Mouse (Mus musculus) ES-E14 (cell line): ENCODE results near the gene Cfap99. TPM values are rescaled to one million over a fixed set of nuclear protein-coding genes. Genes with fewer than 3 reads are reported as not detected.

Source experiments
- DNase-seq: peaks from one replicate; pipeline ENCODE4 v3.0.0-alpha.2; 2013; ENCODE audit warnings: low read depth, low spot score
- H3K27ac ChIP-seq: 2 replicates; pipeline ENCODE4 v1.5.1; 2012; ENCODE audit warnings: low read depth, mild to moderate bottlenecking, low read length, moderate library complexity, mixed read lengths; ENCODE audit not compliant: poor library complexity, insufficient read depth, severe bottlenecking
- H3K36me3 ChIP-seq: 2 replicates; pipeline ENCODE4 v1.6.1; 2012; ENCODE audit warnings: mild to moderate bottlenecking, low read length, moderate library complexity, mixed read lengths; ENCODE audit not compliant: control insufficient read depth, poor library complexity, insufficient read depth, severe bottlenecking
- H3K4me1 ChIP-seq, 2 experiments: fragments of 150-350 bp in 1 of 2; sonication (generic) in 1 of 2; 2 replicates each; pipeline ENCODE4 v1.6.1; 2012; ENCODE audit warnings: low read length in 2 of 2, mild to moderate bottlenecking in 1 of 2, mixed read lengths in 1 of 2; ENCODE audit not compliant: control insufficient read depth in 2 of 2, insufficient read depth in 2 of 2, poor library complexity in 1 of 2
- H3K4me3 ChIP-seq, 2 experiments: fragments of 150-350 bp in 1 of 2; sonication (generic) in 1 of 2; 2 replicates each; pipeline ENCODE4 v1.5.1; 2012; ENCODE audit warnings: low read length in 2 of 2, low read depth in 1 of 2, mild to moderate bottlenecking in 1 of 2, mixed read lengths in 1 of 2; ENCODE audit not compliant: insufficient read depth in 1 of 2, poor library complexity in 1 of 2, severe bottlenecking in 1 of 2
- H3K9ac ChIP-seq: 2 replicates; pipeline ENCODE4 v1.6.1; 2012; ENCODE audit warnings: low read depth, mild to moderate bottlenecking, low read length, mixed read lengths; ENCODE audit not compliant: poor library complexity, insufficient read depth, severe bottlenecking
- H3K9me3 ChIP-seq: fragments of 150-350 bp; sonication (generic); 2 replicates; pipeline ENCODE4 v1.6.1; 2012; ENCODE audit warnings: low read depth, mild to moderate bottlenecking, low read length; ENCODE audit not compliant: control insufficient read depth, insufficient read depth
- CHD2 ChIP-seq: IDR thresholded peaks from 2 replicates; pipeline ENCODE4 v1.6.1; 2014; ENCODE audit warnings: mild to moderate bottlenecking, low read depth, low read length, inconsistent platforms
- HCFC1 ChIP-seq: IDR thresholded peaks from 2 replicates; pipeline ENCODE4 v1.6.1; 2012; ENCODE audit warnings: low read length, inconsistent platforms, borderline replicate concordance; ENCODE audit not compliant: insufficient read depth
- MAFK ChIP-seq: IDR thresholded peaks from 2 replicates; pipeline ENCODE4 v1.6.1; 2014; ENCODE audit warnings: mild to moderate bottlenecking, low read depth, low read length, inconsistent platforms; ENCODE audit not compliant: insufficient read depth
- ZC3H11A ChIP-seq: IDR thresholded peaks from 2 replicates; pipeline ENCODE4 v1.6.1; 2012; ENCODE audit warnings: low read depth, mild to moderate bottlenecking, inconsistent platforms, low read length, borderline replicate concordance
- ZNF384 ChIP-seq: IDR thresholded peaks from 2 replicates; pipeline ENCODE4 v1.6.1; 2012; ENCODE audit warnings: low read depth, low read length, inconsistent platforms
- in situ Hi-C, 2 experiments: fragments of 600-800 bp; cut with MboI; formaldehyde crosslinking; loops; one replicate each; pipeline ENCODE4 v1.15.1; 2025; ENCODE audit warnings: low sequenced_read_pairs in 2 of 2, inconsistent platforms in 1 of 2; ENCODE audit not compliant: unreplicated experiment in 2 of 2
- total RNA-seq: library from RNA; depleted of rRNA; stranded (reverse); fragments of 300-350 nt; gene quantifications from 2 replicates; pipeline ENCODE4 v1.2.3, GENCODE M21; 2012

Cfap99 gene
- total RNA-seq, 1 experiment = 0.22 TPM

- no peak overlapping the region for H3K4me3 ChIP-seq
- H3K36me3 ChIP-seq = peaks cover 50% of the 10 kb centered on the region
- no peak overlapping the region for H3K9ac ChIP-seq
- no peak for TF ChIP-seq CHD2
- no peak overlapping the region for H3K27ac ChIP-seq
- DNase-seq = no peak
- H3K9me3 ChIP-seq = no peaks in the 10 kb centered on the region
- in situ Hi-C loops = no loop called here
- H3K4me1 ChIP-seq = no peaks in the 10 kb centered on the region
These were observed 63.8 kb downstream of the Cfap99 start for GRCm38 (mm10) chr5:34352084-34352631.

GRCm38 (mm10) chr5:34360261-34360660, 71.9 kb downstream of the Cfap99 start:
- Histone ChIP-seq H3K4me1 (no peaks in the 10 kb centered on the region), H3K9me3 (no peaks in the 10 kb centered on the region), H3K9ac (no peak overlapping the region), H3K4me3 (no peak overlapping the region), H3K36me3 (peaks cover 4% of the 10 kb centered on the region), H3K27ac (no peak overlapping the region)
- DNase-seq = no peak
- in situ Hi-C loops = no loop called here
- TF ChIP-seq HCFC1 = no peak
- TF ChIP-seq ZNF384 = no peak
- no peak for TF ChIP-seq MAFK
- TF ChIP-seq ZC3H11A = no peak
- TF ChIP-seq CHD2 = no peak

GRCm38 (mm10) chr5:34363115-34363514, 74.7 kb downstream of the Cfap99 start:
- TF ChIP-seq HCFC1 = no peak
- peak; percentile 85 for TF ChIP-seq ZNF384
- TF ChIP-seq MAFK = no peak
- H3K27ac ChIP-seq = no peak overlapping the region
- DNase-seq = no peak
- H3K36me3 ChIP-seq = peaks cover 2% of the 10 kb centered on the region; the same call in 1 of the 2 replicates
- H3K4me1 ChIP-seq = no peaks in the 10 kb centered on the region
- in situ Hi-C loops = no loop called here
- no peak overlapping the region for H3K9ac ChIP-seq
- no peaks in the 10 kb centered on the region for H3K9me3 ChIP-seq
- no peak overlapping the region for H3K4me3 ChIP-seq

GRCm38 (mm10) chr5:34368551-34369290, 80.3 kb downstream of the Cfap99 start:
- no peaks in the 10 kb centered on the region for H3K36me3 ChIP-seq
- peak overlapping the region; percentile 62 to 70 for H3K4me3 ChIP-seq
- no peaks in the 10 kb centered on the region for H3K9me3 ChIP-seq
- DNase-seq = peak; percentile 26
- H3K9ac ChIP-seq = peak overlapping the region; percentile 62; the same call in 1 of the 2 replicates
- TF ChIP-seq HCFC1 (no peak), MAFK (no peak), ZC3H11A (no peak), ZNF384 (no peak), CHD2 (no peak)
- no peaks in the 10 kb centered on the region for H3K4me1 ChIP-seq
- in situ Hi-C loops = no loop called here
- H3K27ac ChIP-seq = no peak overlapping the region
